Mouse (Mus musculus): ENCODE data around the gene Mfrp. TPM values are rescaled to one million over a fixed set of nuclear protein-coding genes. Genes with fewer than 3 reads are reported as not detected.

The Mfrp gene
- polyA plus RNA-seq (2014; fragmentation: Nextera tagmentation; extraction: Ambion mirVana): 0.18 TPM in 1 of 2 replicates, not detected in the other

DNA sequence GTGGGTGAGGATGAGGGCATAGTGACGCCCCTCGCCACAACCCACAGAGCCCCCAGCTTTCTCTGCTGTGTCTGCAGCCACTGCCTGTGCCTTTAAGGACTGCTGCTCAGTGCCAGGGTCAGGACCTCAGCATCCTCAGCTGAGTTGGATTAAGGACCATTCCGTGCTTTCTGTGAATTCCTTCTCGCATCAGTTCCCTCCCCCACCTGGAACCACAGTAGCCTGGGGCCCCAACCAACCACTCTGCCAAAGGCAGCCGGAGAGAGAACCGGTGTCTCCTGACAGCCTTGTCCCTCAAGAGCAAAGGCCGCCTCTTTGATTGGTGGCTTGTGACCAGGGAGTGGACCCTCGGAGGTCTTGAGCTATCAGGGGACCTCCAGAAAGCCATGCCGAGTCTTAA lies at the start of gene Mfrp:
Mfrp (plus strand) TSS at position 240 of the 400 bp plus-strand sequence.
- Histone ChIP-seq H3K4me1 (replicated peaks; ENCODE audit: control insufficient read depth, insufficient read depth, low read length) (peaks cover 4% of the 10 kb centered on the region), H3K27ac (ENCODE audit: low read depth) (no peak within 1 kb of the TSS), H3K4me2 (ENCODE audit: low read length) (no peak within 1 kb of the TSS), H3K36me3 (ENCODE audit: control insufficient read depth, insufficient read depth, low read length) (peaks cover 18% of the 10 kb centered on the region), H3K4me3 (ENCODE audit: low read depth, low read length) (no peak within 1 kb of the TSS), H3K9me3 (ENCODE audit: control insufficient read depth, low read length) (no peaks in the 10 kb centered on the region), H3K27me3 (replicated peaks; ENCODE audit: control insufficient read depth, insufficient read depth, low read length) (no peaks in the 10 kb centered on the region), H3K9ac (ENCODE audit: low read length) (no peak within 1 kb of the TSS)
- WGBS: 73% methylated on average over 9 of the region's 9 CpGs
- ATAC-seq (replicated peaks; ENCODE audit: low FRiP score, low TSS enrichment, low read depth): no peak
- DNase-seq (ENCODE audit: low spot score): no peak

GRCm38 (mm10) chr9:44052855-44053254 lies 48.7 kb upstream of the Mfrp start:
- DNase-seq (ENCODE audit: low spot score) (no peak), ATAC-seq (replicated peaks; ENCODE audit: low FRiP score, low TSS enrichment, low read depth) (no peak)
- H3K9ac ChIP-seq (ENCODE audit: low read length): no peak overlapping the region
- H3K4me3 ChIP-seq (ENCODE audit: low read depth, low read length): no peak overlapping the region
- no peaks in the 10 kb centered on the region for H3K27me3 ChIP-seq (replicated peaks; ENCODE audit: control insufficient read depth, insufficient read depth, low read length)
- no peaks in the 10 kb centered on the region for H3K4me1 ChIP-seq (replicated peaks; ENCODE audit: control insufficient read depth, insufficient read depth, low read length)
- H3K27ac ChIP-seq (ENCODE audit: low read depth): no peak overlapping the region
- H3K9me3 ChIP-seq (ENCODE audit: control insufficient read depth, low read length): peaks cover 2% of the 10 kb centered on the region; the same call in 1 of the 2 replicates
- 60% methylated on average over 3 of the region's 3 CpGs for WGBS
- no peak overlapping the region for H3K4me2 ChIP-seq (ENCODE audit: low read length)
- H3K36me3 ChIP-seq (ENCODE audit: control insufficient read depth, insufficient read depth, low read length): no peaks in the 10 kb centered on the region

GRCm38 (mm10) chr9:44053936-44054335 lies 47.6 kb upstream of the Mfrp start:
- Histone ChIP-seq H3K4me3 (ENCODE audit: low read depth, low read length) (no peak overlapping the region), H3K4me2 (ENCODE audit: low read length) (no peak overlapping the region), H3K27me3 (replicated peaks; ENCODE audit: control insufficient read depth, insufficient read depth, low read length) (no peaks in the 10 kb centered on the region), H3K27ac (ENCODE audit: low read depth) (no peak overlapping the region), H3K4me1 (replicated peaks; ENCODE audit: control insufficient read depth, insufficient read depth, low read length) (no peaks in the 10 kb centered on the region), H3K9ac (ENCODE audit: low read length) (no peak overlapping the region), H3K9me3 (ENCODE audit: control insufficient read depth, low read length) (peaks cover 2% of the 10 kb centered on the region; the same call in 1 of the 2 replicates), H3K36me3 (ENCODE audit: control insufficient read depth, insufficient read depth, low read length) (no peaks in the 10 kb centered on the region)
- DNase-seq (ENCODE audit: low spot score) (no peak), ATAC-seq (replicated peaks; ENCODE audit: low FRiP score, low TSS enrichment, low read depth) (no peak)
- 64% methylated on average over 1 of the region's 1 CpGs for WGBS

DNA sequence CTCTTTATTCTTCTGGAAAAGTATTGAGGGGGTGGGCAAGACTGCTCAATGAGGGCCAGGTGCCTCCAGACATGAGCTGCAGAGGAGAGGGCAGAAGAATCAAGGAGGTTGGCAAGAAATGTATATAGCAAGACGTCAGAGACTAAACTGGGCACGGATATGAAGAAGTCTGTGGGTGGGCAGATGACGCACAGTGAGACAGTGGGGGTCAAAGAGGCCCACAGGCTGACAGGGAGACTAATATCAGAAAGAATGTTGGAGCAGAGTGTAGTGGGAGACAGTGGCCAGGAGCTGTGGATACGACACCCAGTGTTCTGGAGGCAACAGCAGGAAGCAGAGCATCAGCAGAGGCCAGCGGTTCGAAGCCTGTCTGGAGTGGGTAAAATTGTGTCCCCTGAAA lies 42.9 kb upstream of the Mfrp start:
- 77% methylated on average over 6 of the region's 6 CpGs for WGBS
- Histone ChIP-seq H3K4me2 (ENCODE audit: low read length) (no peak overlapping the region), H3K4me3 (ENCODE audit: low read depth, low read length) (no peak overlapping the region), H3K27me3 (replicated peaks; ENCODE audit: control insufficient read depth, insufficient read depth, low read length) (no peaks in the 10 kb centered on the region), H3K27ac (ENCODE audit: low read depth) (no peak overlapping the region), H3K9me3 (ENCODE audit: control insufficient read depth, low read length) (peaks cover 2% of the 10 kb centered on the region; the same call in 1 of the 2 replicates), H3K4me1 (replicated peaks; ENCODE audit: control insufficient read depth, insufficient read depth, low read length) (no peaks in the 10 kb centered on the region), H3K36me3 (ENCODE audit: control insufficient read depth, insufficient read depth, low read length) (no peaks in the 10 kb centered on the region), H3K9ac (ENCODE audit: low read length) (no peak overlapping the region)
- no peak for DNase-seq (ENCODE audit: low spot score)
- ATAC-seq (replicated peaks; ENCODE audit: low FRiP score, low TSS enrichment, low read depth): no peak

- no peak overlapping the region for H3K27ac ChIP-seq (ENCODE audit: low read depth)
Measured at GRCm38 (mm10) chr9:44065177-44065576, 36.4 kb upstream of the Mfrp start.

GRCm38 (mm10) chr9:44066785-44067225 lies 34.7 kb upstream of the Mfrp start, which contains the start of gene Usp2:
Usp2 (plus strand) TSS chr9:44067021.
- peak; percentile 97 for ATAC-seq (replicated peaks; ENCODE audit: low FRiP score, low TSS enrichment, low read depth)
- H3K36me3 ChIP-seq (ENCODE audit: control insufficient read depth, insufficient read depth, low read length): no peaks in the 10 kb centered on the region
- H3K27me3 ChIP-seq (replicated peaks; ENCODE audit: control insufficient read depth, insufficient read depth, low read length): no peaks in the 10 kb centered on the region
- H3K4me2 ChIP-seq (ENCODE audit: low read length): peak within 1 kb of the TSS; percentile 67
- DNase-seq (ENCODE audit: low spot score): peak; percentile 100
- H3K4me3 ChIP-seq (ENCODE audit: low read depth, low read length): peak within 1 kb of the TSS; percentile 39
- peak within 1 kb of the TSS; percentile 37 for H3K9ac ChIP-seq (ENCODE audit: low read length)
- no peak within 1 kb of the TSS for H3K27ac ChIP-seq (ENCODE audit: low read depth)
- peaks cover 11% of the 10 kb centered on the region for H3K4me1 ChIP-seq (replicated peaks; ENCODE audit: control insufficient read depth, insufficient read depth, low read length)
- WGBS: under 1% methylated on average over 38 of the region's 38 CpGs
- no peaks in the 10 kb centered on the region for H3K9me3 ChIP-seq (ENCODE audit: control insufficient read depth, low read length)

More at GRCm38 (mm10) chr9:44065177-44065576, 36.4 kb upstream of the Mfrp start:
- Histone ChIP-seq H3K4me3 (ENCODE audit: low read depth, low read length) (no peak overlapping the region), H3K36me3 (ENCODE audit: control insufficient read depth, insufficient read depth, low read length) (no peaks in the 10 kb centered on the region), H3K27me3 (replicated peaks; ENCODE audit: control insufficient read depth, insufficient read depth, low read length) (no peaks in the 10 kb centered on the region), H3K9me3 (ENCODE audit: control insufficient read depth, low read length) (no peaks in the 10 kb centered on the region), H3K9ac (ENCODE audit: low read length) (no peak overlapping the region), H3K4me1 (replicated peaks; ENCODE audit: control insufficient read depth, insufficient read depth, low read length) (0 out of 2 replicates have a peak, but pooled peaks cover 2% of the 10 kb centered on the region), H3K4me2 (ENCODE audit: low read length) (no peak overlapping the region)
- 24% methylated on average over 1 of the region's 1 CpGs for WGBS
- DNase-seq (ENCODE audit: low spot score): no peak
- no peak for ATAC-seq (replicated peaks; ENCODE audit: low FRiP score, low TSS enrichment, low read depth)

- peak overlapping the region; percentile 39 for H3K4me3 ChIP-seq (ENCODE audit: low read depth, low read length)
- DNase-seq (ENCODE audit: low spot score): no peak
- peak; percentile 51 for ATAC-seq (replicated peaks; ENCODE audit: low FRiP score, low TSS enrichment, low read depth)
- peak overlapping the region; percentile 67 for H3K4me2 ChIP-seq (ENCODE audit: low read length)
- no peak overlapping the region for H3K27ac ChIP-seq (ENCODE audit: low read depth)
- no peaks in the 10 kb centered on the region for H3K27me3 ChIP-seq (replicated peaks; ENCODE audit: control insufficient read depth, insufficient read depth, low read length)
- 10% methylated on average over 15 of the region's 15 CpGs for WGBS
- H3K9me3 ChIP-seq (ENCODE audit: control insufficient read depth, low read length): no peaks in the 10 kb centered on the region
- peak overlapping the region; percentile 37 for H3K9ac ChIP-seq (ENCODE audit: low read length)
- peaks cover 17% of the 10 kb centered on the region for H3K4me1 ChIP-seq (replicated peaks; ENCODE audit: control insufficient read depth, insufficient read depth, low read length)
- H3K36me3 ChIP-seq (ENCODE audit: control insufficient read depth, insufficient read depth, low read length): no peaks in the 10 kb centered on the region
Measured at GRCm38 (mm10) chr9:44067241-44067959, 34.1 kb upstream of the Mfrp start.

DNA sequence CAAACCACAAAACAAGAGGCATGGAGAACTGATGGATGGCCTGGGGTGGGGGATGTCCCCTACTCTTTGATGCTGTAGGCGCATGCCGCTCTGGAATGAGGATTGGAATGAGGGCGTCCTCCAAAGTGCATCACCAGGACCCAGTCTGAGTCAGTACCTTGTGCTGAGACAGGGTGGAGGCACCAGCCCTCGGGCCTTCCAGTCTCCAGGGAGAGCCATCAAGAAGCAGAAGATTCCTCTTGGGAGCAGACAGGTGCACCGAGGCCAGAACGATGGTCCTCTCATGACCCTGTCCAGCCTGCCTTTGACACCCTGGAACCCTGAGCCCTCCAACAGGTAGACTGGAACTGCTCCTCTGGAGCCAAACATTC lies 33.6 kb upstream of the Mfrp start:
- H3K4me2 ChIP-seq (ENCODE audit: low read length): no peak overlapping the region
- DNase-seq (ENCODE audit: low spot score): no peak
- 75% methylated on average over 6 of the region's 6 CpGs for WGBS

DNA sequence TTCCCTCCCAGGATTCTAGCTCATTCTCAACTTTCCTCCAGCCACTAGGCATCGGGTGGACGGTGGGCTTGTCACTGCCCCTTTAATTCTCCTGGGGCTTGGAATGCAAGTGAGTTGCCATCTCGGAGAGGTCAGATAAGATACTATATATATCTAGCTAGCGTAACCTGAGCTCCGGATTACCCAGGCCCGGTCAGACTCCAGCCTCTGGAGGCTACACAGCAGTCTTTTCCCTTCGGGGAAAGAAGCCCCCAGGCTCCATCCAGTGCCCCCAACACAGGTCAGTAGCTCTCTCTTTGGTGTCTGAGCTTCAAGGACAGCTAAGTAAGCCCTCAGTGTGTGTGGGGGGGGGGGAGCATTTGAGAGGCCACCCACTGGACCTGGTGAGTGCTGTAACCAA lies 32.3 kb upstream of the Mfrp start:
- ATAC-seq (replicated peaks; ENCODE audit: low FRiP score, low TSS enrichment, low read depth): no peak
- Histone ChIP-seq H3K4me3 (ENCODE audit: low read depth, low read length) (no peak overlapping the region), H3K27me3 (replicated peaks; ENCODE audit: control insufficient read depth, insufficient read depth, low read length) (no peaks in the 10 kb centered on the region), H3K4me1 (replicated peaks; ENCODE audit: control insufficient read depth, insufficient read depth, low read length) (peaks cover 18% of the 10 kb centered on the region), H3K27ac (ENCODE audit: low read depth) (no peak overlapping the region), H3K9ac (ENCODE audit: low read length) (no peak overlapping the region), H3K4me2 (ENCODE audit: low read length) (no peak overlapping the region), H3K36me3 (ENCODE audit: control insufficient read depth, insufficient read depth, low read length) (no peaks in the 10 kb centered on the region), H3K9me3 (ENCODE audit: control insufficient read depth, low read length) (no peaks in the 10 kb centered on the region)
- no peak for DNase-seq (ENCODE audit: low spot score)
- WGBS: 16% methylated on average over 7 of the region's 7 CpGs

More for the DNA sequence above, 33.6 kb upstream of the Mfrp start:
- H3K27me3 ChIP-seq (replicated peaks; ENCODE audit: control insufficient read depth, insufficient read depth, low read length): no peaks in the 10 kb centered on the region
- H3K36me3 ChIP-seq (ENCODE audit: control insufficient read depth, insufficient read depth, low read length): no peaks in the 10 kb centered on the region
- ATAC-seq (replicated peaks; ENCODE audit: low FRiP score, low TSS enrichment, low read depth): no peak
- no peak overlapping the region for H3K4me3 ChIP-seq (ENCODE audit: low read depth, low read length)
- H3K27ac ChIP-seq (ENCODE audit: low read depth): no peak overlapping the region
- H3K9ac ChIP-seq (ENCODE audit: low read length): no peak overlapping the region
- H3K4me1 ChIP-seq (replicated peaks; ENCODE audit: control insufficient read depth, insufficient read depth, low read length): peaks cover 18% of the 10 kb centered on the region
- no peaks in the 10 kb centered on the region for H3K9me3 ChIP-seq (ENCODE audit: control insufficient read depth, low read length)
